Mouse (Mus musculus): ENCODE results near the gene Fto. TPM values are rescaled to one million over a fixed set of nuclear protein-coding genes. Genes with fewer than 3 reads are reported as not detected.

The Fto gene
- polyA plus RNA-seq, 1 experiment from 2014 or later: 97.3 TPM

DNA sequence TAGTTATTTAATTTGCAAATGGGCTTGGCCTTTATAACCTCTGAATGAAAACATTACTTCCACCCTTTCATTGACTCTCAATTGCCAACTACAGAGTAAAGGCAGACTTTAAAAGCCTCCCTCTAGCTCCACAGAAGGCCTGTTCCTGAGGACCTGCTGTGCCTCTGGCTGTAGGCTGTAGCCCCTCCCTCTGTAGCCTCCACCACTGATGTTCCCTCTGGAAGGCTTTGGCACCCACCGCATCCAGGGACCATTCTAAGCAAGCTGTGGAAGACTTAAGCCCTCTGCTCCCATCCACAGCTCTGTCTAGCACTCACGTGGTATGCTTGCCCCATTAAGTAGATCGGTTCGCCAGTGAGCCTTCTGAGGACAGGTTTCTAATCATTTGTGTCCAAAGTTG lies 258.7 kb downstream of the Fto start:
- Histone ChIP-seq H3K27ac (replicated peaks; ENCODE audit: low read depth, low read length) (no peak overlapping the region), H3K36me3 (ENCODE audit: control insufficient read depth, insufficient read depth, low read length) (no peaks in the 10 kb centered on the region), H3K9me3 (ENCODE audit: control insufficient read depth, low read length) (no peaks in the 10 kb centered on the region), H3K27me3 (ENCODE audit: control insufficient read depth, insufficient read depth, low read length) (no peaks in the 10 kb centered on the region; the same call in none of the 2 replicates), H3K4me2 (ENCODE audit: low read depth, severe bottlenecking) (no peak overlapping the region), H3K9ac (ENCODE audit: low read length) (no peak overlapping the region), H3K4me3 (ENCODE audit: low read depth, low read length) (no peak overlapping the region), H3K4me1 (ENCODE audit: control insufficient read depth, insufficient read depth, low read length) (peaks cover 34% of the 10 kb centered on the region)
- WGBS: 44% methylated on average over 4 of the region's 4 CpGs
- DNase-seq (ENCODE audit: low spot score) (no peak), ATAC-seq (ENCODE audit: insufficient number of reproducible peaks, low FRiP score, low TSS enrichment, low read depth) (no peak)

DNA sequence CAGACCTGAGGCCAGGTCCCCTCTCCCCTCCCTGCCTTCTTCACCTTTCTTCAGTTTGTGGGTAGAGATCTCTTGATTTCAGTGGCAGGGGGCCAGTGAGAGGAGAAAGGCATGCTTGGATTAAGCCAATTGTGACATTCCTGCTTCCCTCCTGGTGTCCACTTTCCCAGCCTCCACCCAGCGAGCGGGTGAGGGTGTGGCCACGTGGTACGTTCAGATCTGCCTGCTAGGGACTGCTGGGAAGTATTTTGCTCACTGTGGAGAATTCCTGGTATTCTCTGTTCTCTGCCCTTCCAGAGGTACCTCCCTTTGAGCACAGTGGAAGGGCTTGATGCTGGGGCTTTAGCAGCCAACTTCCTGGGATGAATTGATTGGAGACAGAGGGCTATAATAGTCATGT lies 259.3 kb downstream of the Fto start:
- DNase-seq (ENCODE audit: low spot score): no peak

DNA sequence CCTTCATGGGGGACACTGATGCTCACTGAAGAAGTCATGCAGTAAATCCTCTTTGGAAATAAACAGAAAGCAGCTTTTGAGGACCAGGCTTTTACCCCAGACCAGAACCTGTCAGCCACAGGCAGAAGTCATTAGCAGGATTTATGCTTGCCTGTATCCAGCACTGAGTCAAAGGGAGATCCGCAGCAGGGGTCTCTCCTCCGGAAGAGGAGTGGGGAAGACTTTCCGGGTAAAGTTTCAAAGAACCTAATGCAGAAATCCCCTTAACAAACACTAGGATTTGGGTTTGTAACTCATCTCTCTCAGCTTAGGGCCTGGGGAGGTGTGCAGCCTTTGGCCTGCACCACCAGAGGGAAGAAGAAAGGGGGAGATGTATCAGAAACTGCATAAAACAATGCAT lies 262.3 kb downstream of the Fto start:
- Histone ChIP-seq H3K4me2 (ENCODE audit: low read depth, severe bottlenecking) (no peak overlapping the region), H3K4me1 (ENCODE audit: control insufficient read depth, insufficient read depth, low read length) (peaks cover 25% of the 10 kb centered on the region), H3K9ac (ENCODE audit: low read length) (no peak overlapping the region), H3K4me3 (ENCODE audit: low read depth, low read length) (no peak overlapping the region), H3K9me3 (ENCODE audit: control insufficient read depth, low read length) (no peaks in the 10 kb centered on the region), H3K36me3 (ENCODE audit: control insufficient read depth, insufficient read depth, low read length) (no peaks in the 10 kb centered on the region), H3K27me3 (ENCODE audit: control insufficient read depth, insufficient read depth, low read length) (peaks cover 2% of the 10 kb centered on the region), H3K27ac (replicated peaks; ENCODE audit: low read depth, low read length) (no peak overlapping the region)
- ATAC-seq (ENCODE audit: insufficient number of reproducible peaks, low FRiP score, low TSS enrichment, low read depth) (no peak), DNase-seq (ENCODE audit: low spot score) (no peak)
- 10% methylated on average over 3 of the region's 3 CpGs for whole genome bisulfite sequencing

More for the DNA sequence above, 259.3 kb downstream of the Fto start:
- H3K4me1 ChIP-seq (ENCODE audit: control insufficient read depth, insufficient read depth, low read length): peaks cover 28% of the 10 kb centered on the region
- H3K27ac ChIP-seq (replicated peaks; ENCODE audit: low read depth, low read length): no peak overlapping the region
- no peak overlapping the region for H3K4me3 ChIP-seq (ENCODE audit: low read depth, low read length)
- no peak overlapping the region for H3K9ac ChIP-seq (ENCODE audit: low read length)
- peaks cover 2% of the 10 kb centered on the region for H3K27me3 ChIP-seq (ENCODE audit: control insufficient read depth, insufficient read depth, low read length)
- H3K36me3 ChIP-seq (ENCODE audit: control insufficient read depth, insufficient read depth, low read length): no peaks in the 10 kb centered on the region
- WGBS: 38% methylated on average over 4 of the region's 4 CpGs
- no peaks in the 10 kb centered on the region for H3K9me3 ChIP-seq (ENCODE audit: control insufficient read depth, low read length)
- H3K4me2 ChIP-seq (ENCODE audit: low read depth, severe bottlenecking): no peak overlapping the region
- ATAC-seq (ENCODE audit: insufficient number of reproducible peaks, low FRiP score, low TSS enrichment, low read depth): no peak

DNA sequence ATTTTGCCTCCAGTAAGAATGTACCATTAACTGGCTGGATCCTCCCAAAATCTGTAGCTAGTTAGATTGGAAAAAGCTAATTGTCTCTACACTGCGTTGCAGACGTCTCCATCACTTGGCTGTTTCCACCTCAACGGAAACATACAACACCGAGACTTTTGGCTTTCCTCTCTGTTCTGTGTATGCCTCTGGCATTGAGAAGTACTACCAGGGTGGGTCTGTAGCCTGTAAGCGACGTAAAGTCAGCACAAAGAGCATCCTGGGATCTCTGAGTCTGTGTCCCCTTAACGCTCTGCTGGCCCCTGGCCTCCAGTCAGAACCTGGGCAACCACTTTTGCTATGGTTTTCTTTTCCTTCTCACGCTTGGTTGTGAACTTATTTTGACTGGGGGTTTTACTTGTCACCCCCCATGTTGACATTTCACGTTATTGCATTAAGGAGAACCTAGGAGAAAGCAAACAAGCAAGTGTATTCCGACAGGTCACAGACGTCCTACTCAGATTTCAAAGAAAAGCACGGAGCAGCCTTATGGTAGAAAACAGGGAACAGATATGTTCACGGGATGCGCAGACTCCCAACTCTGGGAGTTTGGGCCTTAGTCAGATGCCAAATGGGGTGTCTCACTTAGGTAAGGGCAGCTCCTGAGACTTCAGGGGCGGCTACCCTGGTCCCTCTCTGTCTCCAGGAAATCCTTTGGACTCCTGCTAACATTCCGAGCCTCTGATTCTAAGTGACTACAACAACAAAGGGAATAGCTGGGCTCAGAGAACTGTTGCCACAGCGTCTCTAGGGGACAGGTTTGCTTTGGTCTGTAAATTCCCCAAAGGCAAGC lies 263.0 kb downstream of the Fto start:
- Histone ChIP-seq H3K4me3 (ENCODE audit: low read depth, low read length) (no peak overlapping the region), H3K27me3 (ENCODE audit: control insufficient read depth, insufficient read depth, low read length) (peaks cover 2% of the 10 kb centered on the region), H3K9ac (ENCODE audit: low read length) (no peak overlapping the region), H3K4me1 (ENCODE audit: control insufficient read depth, insufficient read depth, low read length) (peaks cover 25% of the 10 kb centered on the region), H3K4me2 (ENCODE audit: low read depth, severe bottlenecking) (no peak overlapping the region), H3K36me3 (ENCODE audit: control insufficient read depth, insufficient read depth, low read length) (no peaks in the 10 kb centered on the region), H3K27ac (replicated peaks; ENCODE audit: low read depth, low read length) (no peak overlapping the region), H3K9me3 (ENCODE audit: control insufficient read depth, low read length) (no peaks in the 10 kb centered on the region)
- WGBS: 5% methylated on average over 17 of the region's 17 CpGs
- peak; percentile 36 for DNase-seq (ENCODE audit: low spot score)
- no peak for ATAC-seq (ENCODE audit: insufficient number of reproducible peaks, low FRiP score, low TSS enrichment, low read depth)

DNA sequence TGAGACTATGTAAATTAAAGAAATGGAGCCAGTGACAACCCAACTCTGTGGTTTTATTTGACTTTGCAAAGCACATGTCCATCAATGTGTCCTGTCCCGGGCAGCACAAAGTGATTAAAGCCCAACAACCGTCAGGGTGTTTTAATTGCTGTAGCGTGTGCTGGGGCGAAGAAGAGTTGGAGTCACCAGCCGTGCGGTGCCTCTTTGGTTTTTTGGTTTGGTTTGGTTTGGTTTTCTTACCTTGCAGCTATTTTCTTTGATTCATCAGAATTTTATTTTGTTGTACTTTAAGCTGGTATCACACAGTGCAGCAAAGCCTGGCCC lies 263.6 kb downstream of the Fto start:
- ATAC-seq (ENCODE audit: insufficient number of reproducible peaks, low FRiP score, low TSS enrichment, low read depth): no peak
- 7% methylated on average over 6 of the region's 6 CpGs for WGBS

DNA sequence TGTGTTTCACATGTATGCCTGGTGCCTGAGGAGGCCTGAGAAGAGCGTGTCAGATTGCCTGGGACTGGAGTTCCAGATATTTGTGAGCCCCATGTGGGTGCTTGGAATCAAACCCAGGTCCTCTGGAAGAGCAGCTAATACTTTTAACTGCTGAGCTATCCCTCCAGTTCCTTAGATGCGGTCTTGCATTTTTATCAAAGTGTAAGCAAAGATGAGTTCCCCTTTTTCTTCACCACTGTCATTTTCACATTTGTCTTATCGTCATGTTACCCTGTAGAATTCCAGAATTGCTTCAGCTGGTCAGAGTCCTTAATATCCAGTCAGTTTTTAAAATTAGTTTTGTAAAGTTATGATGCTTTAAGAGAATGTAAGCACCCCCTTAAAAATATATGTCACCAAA lies 264.3 kb downstream of the Fto start:
- Histone ChIP-seq H3K4me1 (ENCODE audit: control insufficient read depth, insufficient read depth, low read length) (peaks cover 18% of the 10 kb centered on the region), H3K4me3 (ENCODE audit: low read depth, low read length) (no peak overlapping the region), H3K27me3 (ENCODE audit: control insufficient read depth, insufficient read depth, low read length) (peaks cover 4% of the 10 kb centered on the region; the same call in 1 of the 2 replicates), H3K27ac (replicated peaks; ENCODE audit: low read depth, low read length) (no peak overlapping the region), H3K9me3 (ENCODE audit: control insufficient read depth, low read length) (no peaks in the 10 kb centered on the region), H3K4me2 (ENCODE audit: low read depth, severe bottlenecking) (no peak overlapping the region), H3K36me3 (ENCODE audit: control insufficient read depth, insufficient read depth, low read length) (no peaks in the 10 kb centered on the region), H3K9ac (ENCODE audit: low read length) (no peak overlapping the region)
- 93% methylated on average over 3 of the region's 3 CpGs for WGBS
- ATAC-seq (ENCODE audit: insufficient number of reproducible peaks, low FRiP score, low TSS enrichment, low read depth) (no peak), DNase-seq (ENCODE audit: low spot score) (no peak)

More for the DNA sequence above, 263.6 kb downstream of the Fto start:
- H3K4me1 ChIP-seq (ENCODE audit: control insufficient read depth, insufficient read depth, low read length): peaks cover 22% of the 10 kb centered on the region
- H3K27me3 ChIP-seq (ENCODE audit: control insufficient read depth, insufficient read depth, low read length): peaks cover 2% of the 10 kb centered on the region
- H3K9me3 ChIP-seq (ENCODE audit: control insufficient read depth, low read length): no peaks in the 10 kb centered on the region
- no peak for DNase-seq (ENCODE audit: low spot score)
- H3K4me2 ChIP-seq (ENCODE audit: low read depth, severe bottlenecking): no peak overlapping the region
- H3K4me3 ChIP-seq (ENCODE audit: low read depth, low read length): no peak overlapping the region
- H3K27ac ChIP-seq (replicated peaks; ENCODE audit: low read depth, low read length): no peak overlapping the region
- H3K36me3 ChIP-seq (ENCODE audit: control insufficient read depth, insufficient read depth, low read length): no peaks in the 10 kb centered on the region
- no peak overlapping the region for H3K9ac ChIP-seq (ENCODE audit: low read length)

DNA sequence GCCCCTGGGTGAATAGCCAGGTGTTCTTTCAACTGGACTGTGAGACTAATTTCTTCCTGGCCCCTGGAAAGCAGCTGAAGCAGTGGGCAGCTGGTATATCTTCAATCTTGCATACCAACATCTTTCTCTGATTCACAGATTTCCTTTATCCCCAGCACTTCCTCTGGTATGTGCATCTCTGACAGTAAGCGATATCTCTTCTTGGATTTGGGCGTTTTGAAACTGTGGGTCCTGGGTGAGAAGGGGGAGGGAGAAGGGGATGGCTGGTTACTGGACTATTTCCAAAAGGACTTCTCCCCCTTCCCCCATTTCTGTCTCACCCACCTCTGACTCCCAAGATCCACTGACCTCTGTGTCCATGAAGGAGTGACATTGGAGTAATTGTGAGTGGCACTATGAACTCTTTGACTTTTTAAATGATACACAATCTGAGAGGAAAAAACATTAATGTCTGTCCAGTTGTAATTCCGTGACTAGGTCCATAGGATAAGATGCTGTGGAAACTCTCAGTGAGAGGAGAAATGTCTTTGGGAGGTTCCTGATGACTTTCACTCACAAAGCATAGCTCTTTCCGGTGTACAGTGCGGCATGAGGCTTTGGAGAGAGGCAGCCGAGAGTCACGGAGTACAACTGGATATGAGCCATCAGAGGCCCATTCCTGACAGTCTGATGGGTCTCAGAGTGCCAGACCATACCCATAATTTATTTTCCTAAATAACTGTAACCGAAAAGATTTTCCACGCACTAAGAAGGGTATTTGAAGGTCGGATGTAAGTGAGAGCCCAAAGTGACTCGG lies 271.5 kb downstream of the Fto start:
- 0 out of 2 replicates have a peak, but pooled peaks cover 3% of the 10 kb centered on the region for H3K4me1 ChIP-seq (ENCODE audit: control insufficient read depth, insufficient read depth, low read length)
- no peak overlapping the region for H3K4me3 ChIP-seq (ENCODE audit: low read depth, low read length)
- DNase-seq (ENCODE audit: low spot score): no peak
- H3K9ac ChIP-seq (ENCODE audit: low read length): no peak overlapping the region
- no peak overlapping the region for H3K27ac ChIP-seq (replicated peaks; ENCODE audit: low read depth, low read length)
- no peaks in the 10 kb centered on the region for H3K9me3 ChIP-seq (ENCODE audit: control insufficient read depth, low read length)
- ATAC-seq (ENCODE audit: insufficient number of reproducible peaks, low FRiP score, low TSS enrichment, low read depth): no peak
- peaks cover 4% of the 10 kb centered on the region; the same call in 1 of the 2 replicates for H3K27me3 ChIP-seq (ENCODE audit: control insufficient read depth, insufficient read depth, low read length)
- no peak overlapping the region for H3K4me2 ChIP-seq (ENCODE audit: low read depth, severe bottlenecking)
- WGBS: 81% methylated on average over 11 of the region's 11 CpGs
- H3K36me3 ChIP-seq (ENCODE audit: control insufficient read depth, insufficient read depth, low read length): no peaks in the 10 kb centered on the region

DNA sequence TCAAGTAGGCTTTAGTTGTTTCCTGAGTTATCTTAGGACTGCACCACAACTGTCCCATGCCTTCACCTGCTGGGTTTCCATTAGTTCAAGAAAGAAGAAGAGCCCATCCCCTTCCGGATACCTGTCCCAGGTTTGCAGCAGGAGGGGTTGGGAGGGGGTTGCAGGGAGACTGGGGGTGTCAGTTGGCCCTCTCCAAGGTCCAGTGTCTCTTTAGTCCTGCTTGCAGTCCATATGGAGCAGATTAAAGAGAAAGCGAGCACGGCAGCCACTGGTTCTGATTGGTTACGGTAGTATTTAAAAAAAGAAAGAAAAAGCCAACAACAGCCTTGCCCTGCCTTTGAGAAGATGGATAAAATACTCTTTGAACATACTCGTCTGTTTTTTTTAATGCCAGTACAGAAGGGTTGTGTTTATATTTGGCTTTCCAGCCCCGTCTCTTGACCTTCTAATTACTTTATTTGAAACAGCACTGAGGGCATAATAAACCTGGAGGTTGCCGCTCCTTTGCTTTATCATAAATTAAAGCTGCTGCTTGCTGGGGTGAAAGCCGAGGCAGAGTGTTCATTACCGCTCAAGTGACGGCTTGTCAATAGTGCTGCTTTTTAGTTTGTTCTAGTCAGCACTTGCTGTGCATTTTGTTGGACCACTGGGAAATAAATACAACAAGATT lies 279.2 kb downstream of the Fto start:
- no peak overlapping the region for H3K4me3 ChIP-seq (ENCODE audit: low read depth, low read length)
- no peak overlapping the region for H3K9ac ChIP-seq (ENCODE audit: low read length)
- H3K27ac ChIP-seq (replicated peaks; ENCODE audit: low read depth, low read length): no peak overlapping the region
- H3K4me1 ChIP-seq (ENCODE audit: control insufficient read depth, insufficient read depth, low read length): peaks cover 6% of the 10 kb centered on the region; the same call in 1 of the 2 replicates
- ATAC-seq (ENCODE audit: insufficient number of reproducible peaks, low FRiP score, low TSS enrichment, low read depth) (no peak), DNase-seq (ENCODE audit: low spot score) (no peak)
- no peak overlapping the region for H3K4me2 ChIP-seq (ENCODE audit: low read depth, severe bottlenecking)
- no peaks in the 10 kb centered on the region for H3K36me3 ChIP-seq (ENCODE audit: control insufficient read depth, insufficient read depth, low read length)
- no peaks in the 10 kb centered on the region for H3K9me3 ChIP-seq (ENCODE audit: control insufficient read depth, low read length)
- H3K27me3 ChIP-seq (ENCODE audit: control insufficient read depth, insufficient read depth, low read length): peaks cover 24% of the 10 kb centered on the region
- 6% methylated on average over 10 of the region's 10 CpGs for WGBS

All from limb, embryonic 11.5 days (tissue).